Mouse (Mus musculus) cerebellum, adult 2 months (tissue): ENCODE measurements around the gene Sbf2.

ENCODE experiments used
- CTCF ChIP-seq: fragments of 200-500 bp; IDR thresholded peaks from 2 replicates; pipeline ENCODE4 v1.5.1; 2011; ENCODE audit warnings: low read depth, mild to moderate bottlenecking, control low read depth, low read length, moderate library complexity, borderline replicate concordance; ENCODE audit not compliant: insufficient read depth
- POLR2A ChIP-seq: fragments of 200-500 bp; IDR thresholded peaks from 2 replicates; pipeline ENCODE4 v1.6.1; 2011; ENCODE audit warnings: low read length, control low read depth, borderline replicate concordance; ENCODE audit not compliant: insufficient read depth

DNA sequence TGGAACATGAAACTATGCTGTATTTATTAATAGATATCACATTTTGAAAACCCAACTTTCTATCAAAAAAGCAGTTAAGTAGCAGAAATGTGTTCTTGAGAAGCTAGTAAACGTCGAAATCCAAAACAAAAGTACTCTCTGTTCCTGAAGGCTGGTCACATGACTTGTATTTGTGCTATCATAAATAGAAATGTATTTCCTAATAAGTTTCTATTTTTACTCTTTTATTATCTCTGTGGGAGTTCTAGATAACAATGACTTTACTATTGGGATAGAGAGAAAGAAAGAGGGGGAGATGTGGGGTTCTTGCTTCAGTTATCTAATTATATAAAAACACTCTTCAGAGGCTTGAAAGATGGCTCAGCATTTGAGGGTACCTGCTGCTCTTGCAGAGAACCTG is 29.5 kb downstream of the Sbf2 start:
- no peak for TF ChIP-seq CTCF
- TF ChIP-seq POLR2A, result no peak
